Mouse (Mus musculus) cortical plate, adult 2 months (tissue): ENCODE measurements around the gene Ap5m1. TPM values are rescaled to one million over a fixed set of nuclear protein-coding genes. Genes with fewer than 3 reads are reported as not detected.
A peak's percentile ranks its signal among the peaks of the same experiment; 100 is the strongest.

ENCODE experiments used
- H3K27ac ChIP-seq: fragments of 200-500 bp; 2 replicates; pipeline ENCODE4 v1.5.1; 2012; ENCODE audit warnings: low read length, control low read depth, inconsistent platforms; ENCODE audit not compliant: insufficient read depth
- H3K4me1 ChIP-seq: fragments of 200-500 bp; 2 replicates; pipeline ENCODE4 v1.6.1; 2011; ENCODE audit warnings: low read length; ENCODE audit not compliant: control insufficient read depth, insufficient read depth
- H3K4me3 ChIP-seq: fragments of 200-500 bp; 2 replicates; pipeline ENCODE4 v1.5.1; 2011; ENCODE audit warnings: mild to moderate bottlenecking, low read length, control low read depth; ENCODE audit not compliant: insufficient read depth
- CTCF ChIP-seq: fragments of 200-500 bp; IDR thresholded peaks from 2 replicates; pipeline ENCODE4 v1.5.1; 2011; ENCODE audit warnings: mild to moderate bottlenecking, control low read depth, low read length; ENCODE audit not compliant: insufficient read depth; ENCODE audit errors: extremely low read depth
- POLR2A ChIP-seq: fragments of 200-500 bp; IDR thresholded peaks from 2 replicates; pipeline ENCODE4 v1.6.1; 2011; ENCODE audit warnings: mild to moderate bottlenecking, low read length, control low read depth; ENCODE audit not compliant: insufficient read depth; ENCODE audit errors: extremely low read depth
- polyA plus RNA-seq: library from polyadenylated mRNA; depleted of rRNA; stranded (reverse); fragments of >200 nt; gene quantifications from 2 replicates; pipeline ENCODE4 v1.2.3, GENCODE M21; 2012; rRNA removed

The Ap5m1 gene
- polyA plus RNA-seq, result 18.7 and 18.8 TPM in 2 replicates

DNA sequence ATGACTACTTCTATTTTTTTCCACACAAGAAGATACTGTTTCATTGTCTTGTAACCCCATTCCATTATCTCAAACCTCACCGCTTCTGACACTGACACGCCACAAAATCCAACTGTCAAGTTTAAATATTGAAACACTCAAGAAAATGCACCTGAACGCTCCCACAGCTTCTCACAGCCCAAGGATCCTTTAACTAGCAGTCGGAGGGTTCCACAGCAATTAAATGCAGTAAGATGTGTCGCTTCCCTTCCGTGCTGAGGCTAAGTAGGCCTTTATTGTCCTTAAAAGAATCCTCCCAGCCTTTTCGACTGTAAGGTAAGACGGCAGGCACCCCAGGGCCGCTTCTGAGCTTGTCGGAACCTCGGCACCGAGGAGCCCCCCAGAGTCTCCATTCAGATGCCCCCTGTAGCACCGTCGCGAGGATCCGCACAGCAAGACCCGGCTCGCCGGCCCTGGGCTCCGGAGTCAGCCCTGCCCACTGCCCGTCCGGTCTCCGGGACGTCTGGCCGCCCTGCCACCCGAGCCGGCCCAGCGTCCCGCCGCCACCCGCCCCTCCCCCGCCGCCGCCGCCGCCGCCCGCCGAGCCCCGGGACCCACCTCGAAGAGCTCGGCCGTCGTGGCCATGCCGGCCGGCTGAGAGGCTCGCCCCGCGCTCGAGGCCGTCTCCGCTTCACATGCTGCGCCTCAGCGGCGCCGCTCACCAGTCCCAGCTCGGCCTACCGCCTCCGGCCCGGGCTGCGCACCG lies at the start of gene Ap5m1:
Gene Ap5m1, plus strand, starts transcription at position 569 of the 745 bp plus-strand sequence.
- peak within 1 kb of the TSS; percentile 95 for H3K4me3 ChIP-seq
- H3K4me1 ChIP-seq, result no peaks in the 10 kb centered on the region
- TF ChIP-seq CTCF (no peak), POLR2A (no peak)
- peak within 1 kb of the TSS; percentile 97 for H3K27ac ChIP-seq

DNA sequence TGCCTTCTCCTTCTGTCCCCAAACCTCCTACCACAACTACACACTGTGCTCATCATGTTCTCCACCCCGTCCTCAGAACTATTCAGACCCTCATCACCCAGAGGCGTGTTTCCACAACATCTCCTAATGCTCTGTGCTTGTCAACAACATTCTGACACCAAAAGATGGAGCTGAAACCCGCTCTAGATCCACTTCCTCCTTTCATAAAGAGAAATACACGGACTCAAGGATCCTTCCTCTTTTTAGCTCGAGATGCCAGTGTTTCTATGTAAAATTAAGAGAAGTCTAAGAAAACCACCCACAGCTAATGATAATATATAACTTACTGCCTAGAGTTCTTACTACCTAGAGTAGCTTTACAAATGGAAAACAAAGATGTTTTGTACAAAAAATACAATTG lies 46.1 kb upstream of the Ap5m1 start:
- no peak overlapping the region for H3K27ac ChIP-seq
- H3K4me3 ChIP-seq, result no peak overlapping the region
- TF ChIP-seq POLR2A, result no peak
- TF ChIP-seq CTCF, result no peak
- no peaks in the 10 kb centered on the region for H3K4me1 ChIP-seq

DNA sequence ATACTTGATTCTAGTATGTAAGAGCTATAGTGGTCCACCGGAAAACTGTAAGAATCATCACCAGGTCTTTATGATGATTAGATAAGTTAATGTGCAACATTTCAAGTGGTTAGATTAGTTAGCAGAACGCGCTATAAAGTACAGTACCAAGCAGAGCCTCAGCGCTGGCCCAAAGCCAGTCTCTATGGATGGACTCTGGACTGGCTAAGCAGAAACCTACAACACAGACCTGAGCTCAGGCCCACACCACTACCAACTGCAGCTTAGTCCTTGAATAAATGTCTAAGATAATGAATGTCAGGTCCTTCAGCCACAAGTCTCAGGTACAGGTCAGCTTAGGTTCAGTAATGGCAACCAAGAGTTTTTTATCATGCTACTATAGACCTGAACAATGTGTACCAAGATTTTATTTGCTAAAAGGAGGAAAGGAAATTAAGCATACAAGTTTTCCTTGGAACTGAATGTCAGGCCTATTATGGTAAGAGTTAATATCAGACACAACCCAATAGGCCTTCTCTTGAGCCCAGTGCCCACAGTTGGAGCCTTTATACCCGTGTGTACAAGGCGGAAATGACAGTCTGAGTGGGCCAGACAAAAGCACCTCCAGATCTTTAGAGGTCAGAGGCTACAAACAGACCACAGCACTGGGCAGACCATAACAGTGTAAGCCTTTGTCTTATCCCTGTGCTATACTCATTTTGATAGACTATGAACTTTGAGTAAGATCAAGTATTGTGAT lies 38.7 kb upstream of the Ap5m1 start:
- H3K27ac ChIP-seq, result no peak overlapping the region
- TF ChIP-seq CTCF, result no peak
- TF ChIP-seq POLR2A, result no peak

DNA sequence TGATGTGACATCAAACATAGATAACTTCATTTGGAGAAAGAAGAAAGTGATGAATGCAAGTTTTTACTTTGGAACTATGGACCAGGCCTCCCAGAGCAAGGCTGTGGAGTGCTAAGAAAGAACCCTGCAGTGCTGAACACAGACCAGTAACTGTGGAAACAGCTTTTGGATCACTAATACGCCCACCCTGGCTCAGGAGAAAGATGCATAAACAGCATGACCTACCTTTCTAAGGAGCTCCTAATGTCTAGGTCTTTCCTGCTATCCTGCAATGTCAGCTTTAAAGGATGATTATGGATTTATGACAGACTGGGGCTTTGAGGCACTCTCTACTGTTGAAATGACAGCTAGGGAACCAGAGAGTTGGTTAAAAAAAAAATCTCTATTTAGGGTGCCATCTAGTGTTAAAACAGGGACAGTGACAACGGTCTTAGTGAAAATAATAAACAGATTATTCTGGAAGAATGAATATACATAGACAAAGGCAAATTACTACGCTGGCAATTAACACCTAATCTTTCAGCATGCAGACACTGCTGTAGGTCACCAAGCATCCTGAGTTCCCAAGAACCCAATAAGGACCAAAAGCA lies 38.0 kb upstream of the Ap5m1 start:
- no peaks in the 10 kb centered on the region for H3K4me1 ChIP-seq
- no peak overlapping the region for H3K4me3 ChIP-seq
- H3K27ac ChIP-seq, result no peak overlapping the region
- TF ChIP-seq POLR2A (no peak), CTCF (no peak)

More for the DNA sequence above, 38.7 kb upstream of the Ap5m1 start:
- no peak overlapping the region for H3K4me3 ChIP-seq
- H3K4me1 ChIP-seq, result no peaks in the 10 kb centered on the region

DNA sequence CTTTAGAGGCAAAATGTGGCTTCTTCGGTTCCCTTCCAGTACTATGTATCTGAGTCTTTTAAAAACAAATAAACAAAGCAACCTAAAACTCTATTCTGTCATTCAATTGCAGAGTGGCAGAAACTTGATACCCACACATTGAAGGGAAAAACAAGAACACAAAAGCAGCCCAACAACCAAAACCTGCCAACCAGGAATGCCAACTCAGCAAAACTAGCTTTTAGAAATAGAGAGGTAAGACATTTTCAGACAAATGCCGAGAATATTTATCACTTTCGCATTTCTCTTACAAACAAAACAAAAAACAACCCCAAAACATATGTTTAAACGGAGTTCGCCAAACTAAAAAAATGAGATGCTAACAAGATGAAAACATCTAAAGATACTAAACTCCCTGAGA lies 36.9 kb upstream of the Ap5m1 start:
- no peak overlapping the region for H3K4me3 ChIP-seq
- H3K27ac ChIP-seq, result no peak overlapping the region
- no peak for TF ChIP-seq POLR2A
- TF ChIP-seq CTCF, result no peak
- no peaks in the 10 kb centered on the region for H3K4me1 ChIP-seq

DNA sequence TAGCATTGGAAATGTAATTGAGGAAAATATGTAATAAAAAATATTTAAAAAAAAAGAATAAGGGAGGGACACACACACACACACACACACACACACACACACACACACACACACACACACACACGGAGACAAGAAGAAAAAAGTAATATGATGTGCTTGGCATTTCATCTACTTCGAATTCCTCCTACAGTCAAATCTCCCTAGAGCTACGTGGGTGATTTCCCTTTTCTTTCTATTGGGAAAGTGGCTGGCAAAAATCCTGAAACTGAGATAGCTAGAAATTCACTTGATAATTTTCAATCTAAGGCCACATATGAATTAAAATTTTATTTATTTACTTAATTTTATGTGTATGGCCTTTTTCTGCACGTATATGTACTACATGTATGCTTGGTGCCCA lies 20.3 kb upstream of the Ap5m1 start:
- TF ChIP-seq POLR2A, result no peak
- no peak for TF ChIP-seq CTCF
- no peak overlapping the region for H3K27ac ChIP-seq
- H3K4me1 ChIP-seq, result no peaks in the 10 kb centered on the region
- no peak overlapping the region for H3K4me3 ChIP-seq

DNA sequence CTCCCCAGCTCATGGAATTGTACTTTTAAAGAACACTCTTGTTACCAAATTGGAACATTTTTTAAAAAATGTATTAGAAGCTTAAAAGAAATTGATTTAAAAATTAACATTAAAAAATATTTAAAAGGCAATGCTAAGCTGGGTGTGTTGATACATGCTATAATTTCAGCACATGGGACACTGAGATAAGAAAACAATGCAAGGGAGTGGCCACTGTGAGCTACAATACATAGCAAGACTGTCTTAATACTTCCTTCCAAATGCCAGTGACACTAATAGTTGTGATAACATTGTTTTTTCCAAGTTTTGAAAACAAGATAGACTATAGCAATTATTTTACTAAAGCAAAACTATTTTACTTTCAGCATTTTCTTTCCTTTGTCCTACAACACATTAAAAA lies 16.4 kb upstream of the Ap5m1 start:
- Histone ChIP-seq H3K4me1 (no peaks in the 10 kb centered on the region), H3K27ac (no peak overlapping the region), H3K4me3 (no peak overlapping the region)
- no peak for TF ChIP-seq CTCF
- TF ChIP-seq POLR2A, result no peak

DNA sequence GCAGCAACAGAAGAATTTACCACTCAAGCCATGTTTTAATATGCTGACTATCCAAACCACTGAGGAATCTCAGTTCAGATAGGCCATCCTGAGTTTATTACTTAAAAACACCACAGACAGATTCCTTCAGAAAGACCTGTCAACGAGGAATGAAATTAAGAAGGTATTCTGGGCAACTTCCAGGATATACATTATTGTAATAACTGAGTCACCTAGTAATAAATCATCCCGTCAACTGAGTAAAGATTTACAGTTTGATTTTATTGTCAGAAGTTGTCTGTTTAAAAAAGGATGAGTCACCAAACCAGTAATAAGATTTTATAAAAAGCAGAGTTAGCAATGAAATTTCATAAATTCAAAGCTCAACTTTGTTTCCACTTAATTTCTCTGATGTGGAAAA lies 2.1 kb upstream of the Ap5m1 start:
- Histone ChIP-seq H3K4me3 (no peak overlapping the region), H3K4me1 (no peaks in the 10 kb centered on the region), H3K27ac (no peak overlapping the region)
- no peak for TF ChIP-seq CTCF

DNA sequence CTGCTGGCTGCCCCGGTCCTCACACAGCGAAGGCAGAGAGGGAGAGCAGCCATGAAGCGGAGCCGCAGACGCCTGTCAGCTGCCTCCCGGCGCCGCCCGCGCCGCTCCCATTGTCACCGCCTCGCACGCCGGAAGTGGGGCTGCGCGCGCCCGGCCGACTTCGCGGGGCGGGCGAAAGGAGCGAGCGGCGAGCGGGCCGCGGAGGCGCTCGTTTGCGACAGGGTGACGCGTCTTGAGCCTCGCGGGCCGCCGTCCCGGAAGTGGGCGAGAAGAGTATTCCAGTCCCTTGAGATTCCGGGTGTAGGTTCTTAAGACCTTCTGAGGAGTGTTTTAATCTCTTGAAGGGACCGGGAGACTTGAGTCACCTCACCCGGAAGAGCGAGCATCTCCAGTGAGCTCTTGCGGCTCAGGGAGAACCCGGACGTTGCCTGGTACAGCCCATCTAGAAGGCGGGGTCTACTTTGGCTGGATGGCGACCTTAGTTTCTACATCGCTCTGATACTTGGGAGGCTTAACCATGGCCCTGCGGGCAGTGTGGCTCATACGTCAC lies 452 bp downstream of the Ap5m1 start, which contains the start of gene Exoc5:
Gene Exoc5, minus strand, starts transcription at position 380 of the 550 bp plus-strand sequence.
- TF ChIP-seq CTCF (no peak), POLR2A (0 out of 2 replicates have a peak, but pooled peaks have one; percentile 57)
- H3K4me1 ChIP-seq, result no peaks in the 10 kb centered on the region
- H3K4me3 ChIP-seq, result peak within 1 kb of the TSS; percentile 95
- peak within 1 kb of the TSS; percentile 97 for H3K27ac ChIP-seq

DNA sequence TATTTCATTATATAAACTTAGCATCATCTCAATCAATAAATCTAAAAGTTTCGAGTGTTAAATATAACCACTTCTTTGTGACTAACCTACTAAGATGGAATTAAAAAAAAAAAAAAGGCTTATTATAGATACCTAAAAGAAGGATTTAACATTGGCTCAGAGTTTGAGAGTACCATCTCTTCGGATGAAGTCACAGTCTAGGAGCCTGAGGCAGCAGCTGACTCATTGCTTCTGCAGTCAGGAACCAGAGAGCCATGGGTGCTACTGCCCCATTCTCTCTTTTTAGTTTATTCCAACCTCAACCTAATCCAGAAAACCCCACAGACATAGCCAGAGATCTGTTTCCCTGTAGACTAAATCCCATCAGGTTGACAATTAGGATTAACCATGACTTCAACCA lies 6.9 kb downstream of the Ap5m1 start:
- no peak for TF ChIP-seq CTCF
- TF ChIP-seq POLR2A, result no peak
- H3K4me3 ChIP-seq, result no peak overlapping the region
- H3K4me1 ChIP-seq, result peaks cover 2% of the 10 kb centered on the region; the same call in 1 of the 2 replicates
- no peak overlapping the region for H3K27ac ChIP-seq
